Mouse (Mus musculus): Measurements from ENCODE around the gene Eif4e. TPM values are rescaled to one million over a fixed set of nuclear protein-coding genes. Genes with fewer than 3 reads are reported as not detected.

The Eif4e gene
- total and polyA plus RNA-seq, 3 experiments: 83.5 to 490 (median 363) TPM

GRCm38 (mm10) chr3:138526916-138527666 lies 1.1 kb downstream of the Eif4e start:
- Histone ChIP-seq H3K79me2 (ENCODE audit: control insufficient read depth, insufficient read depth, low read length, poor library complexity) (peaks cover 51% of the 10 kb centered on the region), H3K36me3 (ENCODE audit: control insufficient read depth in 1 of 2, insufficient read depth in 2 of 2, low read length in 2 of 2) (peaks cover 0 to 39% of the 10 kb centered on the region in 2 experiments; a peak in 3 of 4 replicates), H3K4me1 (ENCODE audit: control insufficient read depth in 1 of 2, insufficient read depth in 2 of 2, low read length in 2 of 2) (peaks cover 18 to 27% of the 10 kb centered on the region in 2 experiments), H3K27ac (ENCODE audit: control insufficient read depth, low read depth, low read length) (peak overlapping the region; percentile 89), H3K9ac (ENCODE audit: control insufficient read depth, low read depth, low read length, poor library complexity, severe bottlenecking) (peak overlapping the region; percentile 94), H3K27me3 (ENCODE audit: control insufficient read depth in 1 of 2, insufficient read depth in 2 of 2, low read length in 2 of 2) (no peaks in the 10 kb centered on the region), H3K4me3 (ENCODE audit: control insufficient read depth in 1 of 2, insufficient read depth in 1 of 2, low read depth in 2 of 2, low read length in 2 of 2) (peak overlapping the region; percentile 78 to 97), H3K9me3 (replicated peaks; ENCODE audit: insufficient read depth, low read length) (no peaks in the 10 kb centered on the region)
- peak; percentile 99 for DNase-seq (ENCODE audit: low read depth, low spot score)
- TF ChIP-seq JUND (IDR thresholded peaks at IDR 0.05; ENCODE audit: low read depth, low read length) (no peak), UBTF (IDR thresholded peaks at IDR 0.05; ENCODE audit: borderline replicate concordance, insufficient read depth, low read depth, low read length) (0 out of 2 replicates have a peak, but pooled peaks have one; percentile 29), POLR2AphosphoS5 (IDR thresholded peaks at IDR 0.05; ENCODE audit: borderline replicate concordance, low read depth, low read length) (no peak), MAX (IDR thresholded peaks at IDR 0.05; ENCODE audit: low read length) (peak; percentile 98), EP300 (IDR thresholded peaks at IDR 0.05; ENCODE audit: low read depth in 1 of 2, low read length in 2 of 2) (peak in 1 of 2 experiments; percentile 13; a peak in 1 of 4 replicates), POLR2AphosphoS2 (IDR thresholded peaks at IDR 0.05; ENCODE audit: low read length) (peak; percentile 89), SMC3 (IDR thresholded peaks at IDR 0.05; ENCODE audit: low read depth, low read length) (no peak), USF2 (IDR thresholded peaks at IDR 0.05; ENCODE audit: borderline replicate concordance in 1 of 2, insufficient read depth in 1 of 2, low read depth in 1 of 2, low read length in 2 of 2) (peak; percentile 92 to 98), MAZ (IDR thresholded peaks at IDR 0.05; ENCODE audit: low read depth, low read length) (peak; percentile 92; the same call in 1 of the 2 replicates), GATA1 (IDR thresholded peaks at IDR 0.05; ENCODE audit: low read depth, low read length) (0 out of 2 replicates have a peak, but pooled peaks have one; percentile 9), SIN3A (IDR thresholded peaks at IDR 0.05; ENCODE audit: low read length) (peak; percentile 90), USF1 (IDR thresholded peaks at IDR 0.05; ENCODE audit: low read depth, low read length) (peak; percentile 99), RAD21 (IDR thresholded peaks at IDR 0.05; ENCODE audit: low read depth, low read length) (no peak), MEF2A (IDR thresholded peaks at IDR 0.05; ENCODE audit: extremely low read depth, insufficient replicate concordance, low read depth, low read length, poor library complexity, severe bottlenecking) (no peak), HCFC1 (IDR thresholded peaks at IDR 0.05; ENCODE audit: low read depth, low read length) (peak; percentile 99), ZKSCAN1 (IDR thresholded peaks at IDR 0.05; ENCODE audit: low read depth, low read length) (peak; percentile 86; the same call in 1 of the 2 replicates), NRF1 (IDR thresholded peaks at IDR 0.05; ENCODE audit: insufficient read depth, low read depth, low read length, poor library complexity, severe bottlenecking) (peak; percentile 91), KAT2A (conservative IDR thresholded peaks at IDR 0.05; ENCODE audit: low read depth, low read length) (peak; percentile 83), CHD1 (IDR thresholded peaks at IDR 0.05; ENCODE audit: low read depth, low read length) (no peak), BHLHE40 (IDR thresholded peaks at IDR 0.05; ENCODE audit: borderline replicate concordance, low read depth, low read length) (peak; percentile 7; the same call in 1 of the 2 replicates), MXI1 (IDR thresholded peaks at IDR 0.05; ENCODE audit: low read depth, low read length) (peak; percentile 80), E2F4 (IDR thresholded peaks at IDR 0.05; ENCODE audit: borderline replicate concordance, low read depth, low read length) (no peak), ETS1 (IDR thresholded peaks at IDR 0.05; ENCODE audit: low read depth, low read length) (peak; percentile 68; the same call in 1 of the 2 replicates), ELF1 (IDR thresholded peaks at IDR 0.05; ENCODE audit: low read depth, low read length) (peak; percentile 81), MAFK (IDR thresholded peaks at IDR 0.05; ENCODE audit: borderline replicate concordance, low read depth, low read length) (no peak), MYC (IDR thresholded peaks at IDR 0.05; ENCODE audit: low read depth, low read length) (peak; percentile 86), ZC3H11A (IDR thresholded peaks at IDR 0.05; ENCODE audit: low read depth, low read length) (no peak), CHD2 (IDR thresholded peaks at IDR 0.05; ENCODE audit: low read length) (no peak), ZNF384 (IDR thresholded peaks at IDR 0.05; ENCODE audit: low read depth, low read length) (peak; percentile 100), TCF12 (IDR thresholded peaks at IDR 0.05; ENCODE audit: low read depth, low read length) (peak; percentile 74), NELFE (IDR thresholded peaks at IDR 0.05; ENCODE audit: low read depth, low read length) (peak; percentile 94), ZMIZ1 (IDR thresholded peaks at IDR 0.05; ENCODE audit: low read depth, low read length) (peak; percentile 91), TBP (IDR thresholded peaks at IDR 0.05; ENCODE audit: low read depth, low read length) (peak; percentile 91; the same call in 1 of the 2 replicates), GABPA (IDR thresholded peaks at IDR 0.05; ENCODE audit: low read depth, low read length) (no peak), CTCF (IDR thresholded peaks at IDR 0.05 in 2 of 3, conservative IDR thresholded peaks at IDR 0.05 in 1 of 3; ENCODE audit: control insufficient read depth in 1 of 3, insufficient read depth in 1 of 3, low read depth in 2 of 3, low read length in 3 of 3, poor library complexity in 1 of 3, severe bottlenecking in 1 of 3) (no peak)
